Mouse (Mus musculus) right cerebral cortex, postnatal 25 days (tissue): Measurements from ENCODE around the gene Rasl11b.

Experiments
- DNase-seq: peaks from one replicate; pipeline ENCODE4 v3.0.0; 2022

Rasl11b gene

GRCm38 (mm10) chr5:74189484-74190160 is 5.5 kb upstream of the Rasl11b start:
- DNase-seq = no peak

GRCm38 (mm10) chr5:74190161-74190491 is 5.0 kb upstream of the Rasl11b start:
- no peak for DNase-seq

- no peak for DNase-seq
Observed at GRCm38 (mm10) chr5:74190911-74191310, 4.2 kb upstream of the Rasl11b start.

- no peak for DNase-seq
Observed at GRCm38 (mm10) chr5:74193008-74193407, 2.1 kb upstream of the Rasl11b start.

DNA sequence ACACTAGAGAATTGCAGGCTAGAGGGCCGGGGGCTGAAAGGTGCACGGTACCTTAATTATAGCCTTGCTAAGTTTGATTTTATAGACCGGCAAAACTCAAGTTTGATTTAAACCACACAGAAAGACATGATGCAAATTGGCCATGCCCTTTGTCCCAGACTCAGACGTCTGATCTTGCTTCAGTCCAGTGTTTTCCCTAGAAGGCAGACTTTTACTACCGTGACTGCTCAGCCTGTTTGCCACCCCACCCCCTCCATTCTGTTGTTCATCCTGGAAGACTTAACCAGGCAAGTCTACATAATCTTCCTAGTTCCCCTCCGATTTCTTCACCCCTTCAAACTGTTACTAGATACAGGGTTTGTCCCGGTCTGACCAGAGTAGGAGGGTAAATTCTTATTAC is 1.5 kb upstream of the Rasl11b start:
- no peak for DNase-seq

DNA sequence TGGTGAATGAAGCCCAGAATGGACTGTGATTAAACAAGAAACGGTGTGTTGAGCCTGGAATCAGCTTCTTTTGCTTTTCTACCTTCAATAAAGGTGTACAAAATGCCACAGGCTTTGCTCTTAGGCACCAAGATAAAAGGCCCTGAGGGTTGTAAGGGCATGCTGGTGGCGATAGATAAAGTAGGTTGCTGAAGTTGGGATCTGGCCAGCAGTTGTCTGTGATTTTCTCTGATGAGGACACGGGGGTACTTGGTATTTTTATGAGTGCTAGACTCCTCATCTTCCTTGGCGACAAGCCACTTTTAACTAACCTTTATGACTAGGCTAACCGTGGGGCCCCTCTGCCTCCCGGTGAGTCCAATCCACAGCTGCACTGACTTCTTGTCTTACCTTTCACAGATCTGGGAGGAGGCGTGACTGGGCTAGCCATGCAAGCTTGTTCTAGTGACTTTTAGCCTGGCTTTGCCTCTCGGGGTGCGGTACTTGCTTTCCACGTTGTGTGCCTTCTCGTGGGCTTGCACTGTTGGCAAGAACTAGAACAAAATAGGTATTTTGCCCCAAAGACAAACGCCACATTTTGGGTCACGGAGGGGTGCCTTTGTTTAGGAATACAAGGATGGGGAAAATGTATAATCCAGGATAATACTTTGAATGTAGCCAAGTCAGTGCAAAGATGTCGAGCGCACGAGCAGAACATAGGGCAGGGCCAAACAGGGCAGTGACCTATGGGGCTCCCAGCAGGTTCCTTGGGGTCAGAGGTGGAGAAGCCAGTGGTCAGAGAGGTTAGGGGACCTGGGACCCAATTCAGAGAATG is 852 bp upstream of the Rasl11b start:
- no peak for DNase-seq

DNA sequence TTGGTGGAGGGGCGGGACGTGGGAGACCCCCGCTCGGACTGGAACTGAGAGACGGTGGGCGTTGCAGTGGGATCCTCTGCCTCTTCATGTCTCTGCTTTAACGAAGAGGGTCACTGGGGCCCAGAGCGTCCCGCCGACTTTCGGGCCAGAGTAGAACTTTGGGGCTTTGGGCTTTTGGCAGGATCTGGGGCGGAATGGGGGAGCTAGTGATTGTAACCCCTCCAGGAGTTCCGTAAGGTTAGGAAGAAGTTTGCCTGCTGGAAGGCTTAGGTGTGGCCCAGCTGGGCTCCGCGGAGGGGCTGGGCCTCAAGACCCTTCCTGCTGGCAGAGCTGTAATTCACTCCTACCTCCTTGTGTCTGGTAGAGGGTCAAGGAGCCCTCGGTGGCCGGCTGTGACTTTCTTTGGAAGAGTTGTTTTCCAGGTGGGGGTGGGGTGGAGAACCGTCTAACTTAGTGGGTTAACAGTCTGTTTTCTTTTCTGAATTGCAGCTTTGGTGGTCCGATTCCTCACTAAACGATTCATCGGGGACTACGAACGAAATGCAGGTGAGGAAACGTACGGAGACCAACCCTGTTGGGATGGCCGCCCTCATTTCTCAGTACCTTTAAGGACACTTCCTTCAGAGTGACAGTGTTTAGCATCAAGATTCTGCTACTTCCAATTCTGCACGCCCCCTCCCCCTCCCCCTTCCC is 674 bp downstream of the Rasl11b start:
- no peak for DNase-seq

DNA sequence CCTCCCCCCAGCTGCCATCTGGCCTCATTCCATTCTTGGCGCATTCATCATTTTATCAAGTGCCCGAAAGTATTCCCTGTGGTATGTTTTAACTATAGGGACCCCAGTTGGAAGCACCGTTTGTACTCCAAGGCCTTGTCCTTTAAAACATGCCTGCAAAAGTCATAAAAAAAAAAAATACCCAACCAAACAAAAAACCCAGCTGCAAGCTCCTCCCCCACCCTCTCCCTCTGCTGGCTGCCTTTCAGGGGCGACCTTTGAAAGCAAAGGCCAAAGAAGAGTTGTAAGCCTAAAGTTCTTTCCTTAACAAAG is 1.2 kb downstream of the Rasl11b start:
- no peak for DNase-seq

GRCm38 (mm10) chr5:74197541-74198330 is 2.6 kb downstream of the Rasl11b start:
- no peak for DNase-seq

- DNase-seq = no peak
Observed at GRCm38 (mm10) chr5:74198446-74198845, 3.4 kb downstream of the Rasl11b start.

DNA sequence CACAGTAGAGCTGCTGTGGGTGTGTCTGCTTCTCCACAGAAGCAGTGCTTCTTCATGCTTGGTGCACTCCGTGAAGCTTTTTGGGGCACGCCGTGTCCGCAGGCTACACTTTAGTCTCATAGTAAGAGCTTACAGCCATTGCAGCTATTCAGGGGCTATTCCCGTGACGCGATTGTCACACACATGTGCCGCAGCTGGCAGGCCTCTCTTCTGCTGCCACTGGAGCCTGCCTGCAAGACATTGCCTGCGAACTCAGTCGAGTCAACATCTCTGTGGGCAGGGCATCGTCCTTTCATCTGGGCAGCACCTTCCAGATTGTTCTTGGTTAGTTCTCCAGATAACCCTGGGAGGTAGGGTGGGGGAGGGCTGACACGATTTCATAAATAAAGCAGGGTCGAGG is 4.7 kb downstream of the Rasl11b start:
- DNase-seq = no peak

- no peak for DNase-seq
Observed at GRCm38 (mm10) chr5:74200481-74200880, 5.4 kb downstream of the Rasl11b start.

GRCm38 (mm10) chr5:74201570-74202357 is 6.7 kb downstream of the Rasl11b start:
- DNase-seq = no peak

- DNase-seq = no peak
Observed at GRCm38 (mm10) chr5:74202515-74202914, 7.4 kb downstream of the Rasl11b start.

GRCm38 (mm10) chr5:74204465-74204864 is 9.4 kb downstream of the Rasl11b start:
- DNase-seq = no peak

DNA sequence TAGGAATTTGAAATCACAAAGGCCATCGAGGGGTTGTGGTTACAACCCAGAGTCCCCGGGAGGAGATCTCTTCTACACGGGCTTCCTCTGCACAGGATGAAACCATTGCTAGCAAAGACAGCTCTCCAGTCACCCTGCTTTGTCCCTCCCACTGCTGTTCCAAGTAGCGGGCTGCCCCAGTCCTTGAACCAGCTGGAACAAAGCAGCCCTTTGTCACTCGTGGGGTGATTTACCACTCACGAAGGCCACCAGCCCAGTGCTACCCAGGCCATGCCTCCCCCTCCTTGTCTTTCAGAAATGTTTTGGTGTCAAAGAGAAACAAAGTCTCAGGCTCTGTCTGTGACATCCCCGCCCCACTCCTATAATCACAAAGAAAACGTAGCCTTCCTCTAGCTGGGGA is 10.4 kb downstream of the Rasl11b start:
- DNase-seq = no peak

DNA sequence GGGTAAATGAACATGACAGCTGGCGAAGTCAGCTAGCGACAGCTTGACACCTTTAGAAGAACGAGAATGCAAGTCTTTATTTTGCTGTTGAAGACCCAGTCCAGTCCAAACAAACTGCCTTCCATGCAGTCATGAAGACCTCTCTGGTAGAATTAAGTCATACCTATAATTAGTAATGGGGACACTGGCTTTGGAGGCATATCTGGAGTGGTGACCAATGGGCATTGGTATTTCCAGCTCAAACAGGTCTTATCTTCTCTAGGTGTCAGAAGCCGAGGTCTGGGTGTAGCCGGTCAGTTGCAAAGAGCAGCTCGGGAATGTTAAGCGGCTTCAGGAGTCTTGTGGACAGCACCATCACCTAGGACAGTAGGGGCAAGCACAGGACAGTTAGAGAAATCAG is 11.0 kb downstream of the Rasl11b start:
- DNase-seq = no peak

- no peak for DNase-seq
Observed at GRCm38 (mm10) chr5:74206649-74207048, 11.6 kb downstream of the Rasl11b start.

- no peak for DNase-seq
Observed at GRCm38 (mm10) chr5:74207209-74207608, 12.1 kb downstream of the Rasl11b start.

- DNase-seq = no peak
Observed at GRCm38 (mm10) chr5:74208438-74208837, 13.4 kb downstream of the Rasl11b start.

GRCm38 (mm10) chr5:74209640-74210039 is 14.6 kb downstream of the Rasl11b start:
- no peak for DNase-seq

DNA sequence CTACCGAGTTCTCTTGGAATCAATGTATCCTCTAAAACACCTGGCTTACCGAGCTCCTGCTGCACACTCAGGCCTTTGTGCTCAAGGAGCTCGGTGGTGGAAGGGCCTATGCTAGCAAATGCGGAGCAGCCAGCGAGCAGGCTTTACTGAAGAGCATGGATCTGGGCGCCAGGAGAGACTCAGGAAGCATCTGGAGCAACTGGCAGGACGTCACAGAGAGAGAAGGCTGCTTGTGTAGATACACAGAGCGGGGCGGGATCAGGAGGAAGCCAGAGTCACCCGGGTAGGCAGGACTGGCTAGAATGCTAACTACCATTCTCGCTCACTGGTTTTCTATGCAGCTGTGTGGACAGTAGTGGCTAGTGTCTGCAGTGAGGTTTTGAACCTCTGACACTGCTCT is 16.3 kb downstream of the Rasl11b start:
- no peak for DNase-seq
